Mouse (Mus musculus): ENCODE results near the gene Ttll11. TPM values are rescaled to one million over a fixed set of nuclear protein-coding genes. Genes with fewer than 3 reads are reported as not detected.

Gene Ttll11
- polyA plus RNA-seq, 1 experiment from 2014 or later: 0.94 TPM

GRCm38 (mm10) chr2:35719230-35720005 lies 260.3 kb downstream of the Ttll11 start:
- Histone ChIP-seq H3K36me3 (peaks cover 94% of the 10 kb centered on the region), H3K27me3 (no peaks in the 10 kb centered on the region), H3K4me3 (no peak overlapping the region), H3K27ac (no peak overlapping the region), H3K9ac (no peak overlapping the region), H3K4me1 (replicated peaks) (peaks cover 18% of the 10 kb centered on the region), H3K4me2 (no peak overlapping the region), H3K9me3 (replicated peaks) (no peaks in the 10 kb centered on the region)
- WGBS: 83% methylated on average over 12 of the region's 12 CpGs
- no peak for ATAC-seq (replicated peaks; ENCODE audit: insufficient number of reproducible peaks, insufficient read depth, low FRiP score, low read depth)

GRCm38 (mm10) chr2:35718662-35719061 lies 261.1 kb downstream of the Ttll11 start:
- no peak for ATAC-seq (replicated peaks; ENCODE audit: insufficient number of reproducible peaks, insufficient read depth, low FRiP score, low read depth)
- H3K4me3 ChIP-seq: no peak overlapping the region
- no peak overlapping the region for H3K9ac ChIP-seq
- no peaks in the 10 kb centered on the region for H3K27me3 ChIP-seq
- H3K4me2 ChIP-seq: no peak overlapping the region
- H3K36me3 ChIP-seq: peaks cover 87% of the 10 kb centered on the region
- no peaks in the 10 kb centered on the region for H3K9me3 ChIP-seq (replicated peaks)
- WGBS: 90% methylated on average over 9 of the region's 9 CpGs
- peaks cover 26% of the 10 kb centered on the region for H3K4me1 ChIP-seq (replicated peaks)
- H3K27ac ChIP-seq: no peak overlapping the region

GRCm38 (mm10) chr2:35718003-35718500 lies 261.7 kb downstream of the Ttll11 start:
- WGBS: 65% methylated on average over 5 of the region's 5 CpGs
- H3K36me3 ChIP-seq: peaks cover 81% of the 10 kb centered on the region
- H3K4me2 ChIP-seq: no peak overlapping the region
- H3K27ac ChIP-seq: no peak overlapping the region
- H3K27me3 ChIP-seq: no peaks in the 10 kb centered on the region
- H3K9me3 ChIP-seq (replicated peaks): no peaks in the 10 kb centered on the region
- H3K4me3 ChIP-seq: no peak overlapping the region
- ATAC-seq (replicated peaks; ENCODE audit: insufficient number of reproducible peaks, insufficient read depth, low FRiP score, low read depth): no peak
- no peak overlapping the region for H3K9ac ChIP-seq
- H3K4me1 ChIP-seq (replicated peaks): peaks cover 29% of the 10 kb centered on the region

- Histone ChIP-seq H3K36me3 (peaks cover 69% of the 10 kb centered on the region), H3K9ac (no peak overlapping the region), H3K9me3 (replicated peaks) (no peaks in the 10 kb centered on the region), H3K4me3 (no peak overlapping the region), H3K27ac (no peak overlapping the region), H3K27me3 (no peaks in the 10 kb centered on the region), H3K4me2 (no peak overlapping the region), H3K4me1 (replicated peaks) (peaks cover 30% of the 10 kb centered on the region)
- 77% methylated on average over 1 of the region's 1 CpGs for WGBS
- ATAC-seq (replicated peaks; ENCODE audit: insufficient number of reproducible peaks, insufficient read depth, low FRiP score, low read depth): no peak
Measured at GRCm38 (mm10) chr2:35716175-35716574, 263.5 kb downstream of the Ttll11 start.

- H3K27ac ChIP-seq: peak overlapping the region; percentile 54; the same call in 1 of the 2 replicates
- WGBS: 73% methylated on average over 3 of the region's 3 CpGs
- peaks cover 69% of the 10 kb centered on the region for H3K36me3 ChIP-seq
- ATAC-seq (replicated peaks; ENCODE audit: insufficient number of reproducible peaks, insufficient read depth, low FRiP score, low read depth): no peak
- H3K4me2 ChIP-seq: no peak overlapping the region
- no peaks in the 10 kb centered on the region for H3K27me3 ChIP-seq
- no peaks in the 10 kb centered on the region for H3K9me3 ChIP-seq (replicated peaks)
- H3K9ac ChIP-seq: no peak overlapping the region
- peaks cover 31% of the 10 kb centered on the region for H3K4me1 ChIP-seq (replicated peaks)
- H3K4me3 ChIP-seq: no peak overlapping the region
Measured at GRCm38 (mm10) chr2:35715485-35715884, 264.2 kb downstream of the Ttll11 start.

GRCm38 (mm10) chr2:35714742-35715167 lies 265.0 kb downstream of the Ttll11 start:
- WGBS: 22% methylated on average over 8 of the region's 8 CpGs
- Histone ChIP-seq H3K27me3 (no peaks in the 10 kb centered on the region), H3K36me3 (peaks cover 69% of the 10 kb centered on the region), H3K9me3 (replicated peaks) (no peaks in the 10 kb centered on the region), H3K9ac (no peak overlapping the region), H3K4me2 (no peak overlapping the region), H3K4me1 (replicated peaks) (peaks cover 35% of the 10 kb centered on the region), H3K4me3 (no peak overlapping the region), H3K27ac (peak overlapping the region; percentile 54)
- peak; percentile 64 for ATAC-seq (replicated peaks; ENCODE audit: insufficient number of reproducible peaks, insufficient read depth, low FRiP score, low read depth)

- Histone ChIP-seq H3K27me3 (no peaks in the 10 kb centered on the region), H3K4me1 (replicated peaks) (peaks cover 35% of the 10 kb centered on the region), H3K4me3 (no peak overlapping the region), H3K27ac (no peak overlapping the region), H3K9ac (no peak overlapping the region), H3K36me3 (peaks cover 61% of the 10 kb centered on the region), H3K4me2 (no peak overlapping the region), H3K9me3 (replicated peaks) (no peaks in the 10 kb centered on the region)
- 67% methylated on average over 7 of the region's 7 CpGs for WGBS
- ATAC-seq (replicated peaks; ENCODE audit: insufficient number of reproducible peaks, insufficient read depth, low FRiP score, low read depth): no peak
Measured at GRCm38 (mm10) chr2:35713460-35713859, 266.3 kb downstream of the Ttll11 start.

GRCm38 (mm10) chr2:35712611-35713010 lies 267.1 kb downstream of the Ttll11 start:
- 92% methylated on average over 5 of the region's 5 CpGs for WGBS
- ATAC-seq (replicated peaks; ENCODE audit: insufficient number of reproducible peaks, insufficient read depth, low FRiP score, low read depth): no peak
- no peak overlapping the region for H3K4me3 ChIP-seq
- no peak overlapping the region for H3K4me2 ChIP-seq
- no peaks in the 10 kb centered on the region for H3K9me3 ChIP-seq (replicated peaks)
- peaks cover 53% of the 10 kb centered on the region for H3K36me3 ChIP-seq
- peaks cover 33% of the 10 kb centered on the region for H3K4me1 ChIP-seq (replicated peaks)
- H3K9ac ChIP-seq: no peak overlapping the region
- H3K27ac ChIP-seq: no peak overlapping the region
- H3K27me3 ChIP-seq: no peaks in the 10 kb centered on the region

GRCm38 (mm10) chr2:35703241-35703640 lies 276.5 kb downstream of the Ttll11 start:
- ATAC-seq (replicated peaks; ENCODE audit: insufficient number of reproducible peaks, insufficient read depth, low FRiP score, low read depth): no peak
- 77% methylated on average over 3 of the region's 3 CpGs for WGBS
- H3K9me3 ChIP-seq (replicated peaks): no peaks in the 10 kb centered on the region
- no peak overlapping the region for H3K9ac ChIP-seq
- H3K27ac ChIP-seq: 0 out of 2 replicates have a peak overlapping the region, but pooled peaks have one; percentile 10
- H3K36me3 ChIP-seq: no peaks in the 10 kb centered on the region; the same call in 1 of the 2 replicates
- H3K4me2 ChIP-seq: no peak overlapping the region
- no peak overlapping the region for H3K4me3 ChIP-seq
- H3K27me3 ChIP-seq: no peaks in the 10 kb centered on the region
- peaks cover 63% of the 10 kb centered on the region for H3K4me1 ChIP-seq (replicated peaks)

GRCm38 (mm10) chr2:35702608-35703007 lies 277.1 kb downstream of the Ttll11 start:
- WGBS: 71% methylated on average over 6 of the region's 6 CpGs

GRCm38 (mm10) chr2:35702001-35702400 lies 277.7 kb downstream of the Ttll11 start:
- no peak for ATAC-seq (replicated peaks; ENCODE audit: insufficient number of reproducible peaks, insufficient read depth, low FRiP score, low read depth)
- Histone ChIP-seq H3K27me3 (no peaks in the 10 kb centered on the region), H3K4me3 (no peak overlapping the region), H3K4me2 (no peak overlapping the region), H3K4me1 (replicated peaks) (peaks cover 70% of the 10 kb centered on the region), H3K36me3 (no peaks in the 10 kb centered on the region; the same call in 1 of the 2 replicates), H3K27ac (peak overlapping the region; percentile 3; the same call in 1 of the 2 replicates), H3K9ac (no peak overlapping the region), H3K9me3 (replicated peaks) (no peaks in the 10 kb centered on the region)
- WGBS: 86% methylated on average over 7 of the region's 7 CpGs

More at GRCm38 (mm10) chr2:35702608-35703007, 277.1 kb downstream of the Ttll11 start:
- ATAC-seq (replicated peaks; ENCODE audit: insufficient number of reproducible peaks, insufficient read depth, low FRiP score, low read depth): no peak
- H3K9me3 ChIP-seq (replicated peaks): no peaks in the 10 kb centered on the region
- H3K9ac ChIP-seq: no peak overlapping the region
- no peak overlapping the region for H3K4me3 ChIP-seq
- H3K27me3 ChIP-seq: no peaks in the 10 kb centered on the region
- H3K4me2 ChIP-seq: no peak overlapping the region
- peak overlapping the region; percentile 44 for H3K27ac ChIP-seq
- H3K4me1 ChIP-seq (replicated peaks): peaks cover 69% of the 10 kb centered on the region
- no peaks in the 10 kb centered on the region; the same call in 1 of the 2 replicates for H3K36me3 ChIP-seq
